Mouse (Mus musculus) liver, embryonic 14.5 days (tissue): ENCODE results near the gene P2rx5.

Experiments
- CTCF ChIP-seq: IDR thresholded peaks from 2 replicates; pipeline ENCODE4 v1.5.1; 2016; ENCODE audit warnings: antibody characterized with exemption, low read depth, control low read depth
- EP300 ChIP-seq: IDR thresholded peaks from 2 replicates; pipeline ENCODE4 v1.6.1; 2016; ENCODE audit warnings: antibody characterized with exemption, low read depth

DNA sequence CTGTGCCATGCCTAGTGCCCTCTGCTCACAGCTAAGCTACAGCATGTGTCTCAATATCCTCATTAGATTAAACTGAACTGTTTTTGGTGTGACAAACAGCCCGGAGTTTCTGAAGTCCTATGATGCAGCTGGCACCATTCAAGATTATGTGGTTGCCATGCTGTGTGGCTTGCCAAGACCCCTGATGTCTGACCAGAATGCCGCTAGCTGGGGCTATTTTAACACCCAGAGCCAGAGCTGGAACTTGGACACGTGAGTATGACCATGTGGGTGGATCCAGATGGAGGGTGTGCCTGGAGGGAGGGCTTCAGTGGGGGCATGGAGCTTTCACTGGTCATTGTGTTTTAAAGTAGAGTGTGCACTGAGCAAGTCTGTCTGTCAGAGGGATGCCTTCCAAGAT, 53.7 kb downstream of the P2rx5 start:
- TF ChIP-seq CTCF (no peak), EP300 (no peak)
